Mouse (Mus musculus) embryonic fibroblast, embryonic 13.5 days (primary cell): Measurements from ENCODE around the gene Wdr92. TPM values are rescaled to one million over a fixed set of nuclear protein-coding genes. Genes with fewer than 3 reads are reported as not detected.

Experiments used
- H3K27ac ChIP-seq: 2 replicates; pipeline ENCODE4 v1.5.1; 2012; ENCODE audit warnings: low read length, control low read depth, inconsistent platforms; ENCODE audit not compliant: insufficient read depth
- H3K4me1 ChIP-seq: 2 replicates; pipeline ENCODE4 v1.6.1; 2011; ENCODE audit warnings: low read length; ENCODE audit not compliant: control insufficient read depth, insufficient read depth
- H3K4me3 ChIP-seq: 2 replicates; pipeline ENCODE4 v1.5.1; 2011; ENCODE audit warnings: mild to moderate bottlenecking, control low read depth, low read length; ENCODE audit not compliant: insufficient read depth
- CTCF ChIP-seq: IDR thresholded peaks from 2 replicates; pipeline ENCODE4 v1.5.1; 2011; ENCODE audit warnings: mild to moderate bottlenecking, control low read depth, low read length, moderate library complexity, borderline replicate concordance; ENCODE audit not compliant: insufficient read depth
- POLR2A ChIP-seq: IDR thresholded peaks from 2 replicates; pipeline ENCODE4 v1.6.1; 2011; ENCODE audit warnings: low read depth, mild to moderate bottlenecking, control low read depth, low read length, moderate library complexity
- polyA plus RNA-seq: library from polyadenylated mRNA; stranded (reverse); fragments of >200 nt; gene quantifications from 2 replicates; pipeline ENCODE4 v1.2.4, GENCODE M21; 2011; ENCODE audit warnings: low read depth; ENCODE audit not compliant: missing spikeins, insufficient read length

Gene Wdr92
- polyA plus RNA-seq, 1 experiment: 20.3 TPM

DNA sequence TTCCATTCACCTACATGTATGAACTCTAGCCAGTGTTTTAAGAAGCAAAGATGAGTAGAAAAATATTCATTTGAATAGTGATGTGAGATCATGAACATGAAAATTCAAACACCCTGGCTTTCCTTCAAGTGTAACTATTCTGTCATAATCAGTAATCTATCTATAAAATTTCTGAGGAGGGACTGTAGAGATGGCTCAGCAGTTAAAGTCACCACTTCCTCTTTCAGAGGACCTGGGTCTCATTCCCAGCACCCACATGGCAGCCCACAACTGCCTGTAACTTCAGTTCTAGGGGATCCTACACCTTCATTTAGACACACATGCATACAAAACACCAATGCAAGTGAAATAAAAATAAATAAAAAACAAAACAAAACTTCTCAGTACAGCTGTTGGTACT is 66.8 kb downstream of the Wdr92 start:
- TF ChIP-seq POLR2A: no peak
- no peak for TF ChIP-seq CTCF
- Histone ChIP-seq H3K4me3 (no peak overlapping the region), H3K4me1 (no peaks in the 10 kb centered on the region), H3K27ac (no peak overlapping the region)

DNA sequence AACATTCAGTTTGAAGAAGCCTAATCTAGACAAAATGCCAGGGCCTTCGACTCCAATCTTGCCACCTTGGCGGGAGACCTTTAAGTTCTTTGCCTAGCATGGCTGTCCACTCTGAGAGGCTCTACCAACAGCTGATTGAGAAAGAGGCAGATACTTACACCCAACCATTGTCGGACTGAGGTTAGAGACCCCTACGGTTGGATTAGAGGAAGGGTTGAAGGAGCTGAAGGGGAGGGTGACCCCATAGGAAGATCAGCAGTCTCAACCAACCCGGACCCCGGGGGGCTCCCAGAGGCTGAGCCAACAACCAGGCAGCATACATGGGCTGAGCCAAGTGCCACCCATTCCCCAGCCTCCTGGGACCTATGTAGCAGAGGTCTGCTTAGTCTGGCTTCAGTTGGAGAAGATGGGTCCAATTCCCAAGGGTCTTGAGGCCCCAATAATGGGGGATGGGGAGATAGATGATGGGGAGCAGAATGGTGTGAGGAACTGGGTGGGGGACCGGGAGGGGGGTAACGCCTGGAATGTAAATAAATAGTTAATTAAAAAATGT is 75.0 kb downstream of the Wdr92 start:
- no peaks in the 10 kb centered on the region for H3K4me1 ChIP-seq
- TF ChIP-seq CTCF (no peak), POLR2A (no peak)
- peak overlapping the region; percentile 89 for H3K4me3 ChIP-seq
- H3K27ac ChIP-seq: no peak overlapping the region

DNA sequence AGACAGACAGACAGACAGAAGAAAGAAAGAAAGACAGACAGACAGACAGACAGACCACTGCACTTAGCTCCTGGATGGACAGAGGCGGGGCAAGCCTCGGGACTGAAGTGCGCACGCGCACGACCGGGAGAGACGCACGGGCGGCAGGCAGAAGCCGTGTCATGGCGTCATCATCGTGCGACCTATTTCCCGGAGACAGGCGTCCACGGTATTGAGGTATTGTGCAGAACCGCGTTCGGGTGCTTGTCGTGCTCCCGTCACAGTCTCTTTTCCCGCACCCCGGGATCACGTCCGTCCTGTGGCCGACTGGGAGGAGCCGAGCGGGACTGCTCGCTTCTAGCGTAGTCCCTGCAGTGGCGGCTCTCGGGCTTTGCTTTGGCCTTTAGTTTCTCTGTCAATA is 75.5 kb downstream of the Wdr92 start, which contains the start of gene C1d:
TSS of gene C1d (plus strand) at position 137 of the 400 bp plus-strand sequence.
- peak within 1 kb of the TSS; percentile 49 for H3K27ac ChIP-seq
- H3K4me1 ChIP-seq: no peaks in the 10 kb centered on the region
- TF ChIP-seq CTCF: no peak
- peak; percentile 94 for TF ChIP-seq POLR2A
- H3K4me3 ChIP-seq: peak within 1 kb of the TSS; percentile 89

- peak overlapping the region; percentile 49 for H3K27ac ChIP-seq
- TF ChIP-seq POLR2A: no peak
- TF ChIP-seq CTCF: no peak
- no peaks in the 10 kb centered on the region for H3K4me1 ChIP-seq
Observed at GRCm38 (mm10) chr11:17257861-17258260, 76.0 kb downstream of the Wdr92 start.

DNA sequence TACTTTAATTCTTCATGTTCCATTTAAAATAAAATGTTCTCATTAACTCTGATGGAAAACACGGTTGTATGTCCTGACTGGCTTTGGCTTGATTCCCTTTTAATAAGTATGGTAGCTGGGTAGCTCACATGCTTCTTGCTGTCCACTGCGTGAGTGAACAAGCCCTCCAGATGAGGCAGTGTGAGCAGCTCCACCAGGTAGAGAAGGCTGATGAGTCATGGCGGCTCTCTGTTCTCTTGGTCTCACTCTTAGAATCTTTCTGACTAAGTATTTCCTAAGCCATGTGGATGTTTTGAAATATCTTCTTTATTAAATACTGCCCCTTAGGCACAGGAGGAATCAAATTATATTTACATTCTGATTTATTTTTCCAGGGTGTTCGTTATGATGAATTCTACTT is 85.3 kb downstream of the Wdr92 start:
- no peak overlapping the region for H3K4me3 ChIP-seq
- H3K4me1 ChIP-seq: no peaks in the 10 kb centered on the region
- no peak overlapping the region for H3K27ac ChIP-seq
- no peak for TF ChIP-seq CTCF
- no peak for TF ChIP-seq POLR2A

More at GRCm38 (mm10) chr11:17257861-17258260, 76.0 kb downstream of the Wdr92 start:
- peak overlapping the region; percentile 89 for H3K4me3 ChIP-seq

DNA sequence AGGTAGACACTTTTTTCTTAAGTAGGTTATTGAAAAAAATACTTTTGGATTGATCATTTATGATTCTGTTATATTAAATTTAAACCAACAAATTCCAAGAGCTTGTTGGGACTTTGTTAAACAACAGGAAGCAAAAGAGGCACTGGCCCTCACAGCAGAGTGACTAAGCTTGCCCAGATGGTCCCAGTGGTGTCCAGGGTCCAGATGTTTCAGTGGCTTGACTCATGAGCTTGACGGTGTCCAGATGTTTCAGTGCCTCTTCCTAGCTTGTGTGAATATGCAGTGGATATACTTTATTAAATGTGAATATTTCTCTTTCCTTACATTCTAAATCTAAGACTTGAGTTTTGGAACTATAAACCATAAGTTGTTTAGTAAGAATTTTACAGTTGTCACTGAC is 86.9 kb downstream of the Wdr92 start:
- no peak overlapping the region for H3K4me3 ChIP-seq
- TF ChIP-seq POLR2A: no peak
- TF ChIP-seq CTCF: no peak
- no peaks in the 10 kb centered on the region for H3K4me1 ChIP-seq
- H3K27ac ChIP-seq: no peak overlapping the region

DNA sequence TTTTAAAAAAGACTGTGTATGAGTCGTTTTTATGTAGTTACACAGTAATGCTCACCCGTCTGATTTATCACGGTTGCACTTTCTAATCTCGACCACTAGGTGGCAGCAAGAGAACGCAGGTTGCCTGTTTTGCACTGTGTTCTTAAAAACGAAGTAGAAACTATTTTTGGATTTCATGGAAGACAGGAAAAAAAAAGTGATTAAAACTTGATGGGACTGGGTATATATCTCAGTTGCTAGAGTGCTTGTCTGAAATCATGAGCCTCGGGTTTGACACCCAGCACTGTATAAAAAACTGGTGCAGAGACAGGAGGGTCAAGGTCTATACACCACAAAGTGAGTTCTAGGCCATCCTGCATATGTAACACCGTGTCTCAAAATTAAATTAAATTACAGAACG is 98.1 kb downstream of the Wdr92 start:
- H3K4me3 ChIP-seq: no peak overlapping the region
- H3K4me1 ChIP-seq: no peaks in the 10 kb centered on the region
- no peak overlapping the region for H3K27ac ChIP-seq
- TF ChIP-seq CTCF (peak; percentile 57; the same call in 1 of the 2 replicates), POLR2A (no peak)

Other genes starting within 250 kb of the Wdr92 start
- 3.4 and 5.4 TPM in 2 replicates for gene Fbxo48, start 230.7 kb upstream of the Wdr92 start, polyA plus RNA-seq
- gene Cnrip1, start 130.5 kb upstream of the Wdr92 start, polyA plus RNA-seq: 19.5 and 25.9 TPM in 2 replicates
- 1.2 and 3.2 TPM in 2 replicates for gene Plek, start 129.7 kb upstream of the Wdr92 start, polyA plus RNA-seq
- gene Ppp3r1, start 22.8 kb upstream of the Wdr92 start, polyA plus RNA-seq: 135 and 153 TPM in 2 replicates
- gene Pno1, start 29.5 kb downstream of the Wdr92 start, polyA plus RNA-seq: 60.2 and 67.2 TPM in 2 replicates
- 217 and 250 TPM in 2 replicates for gene C1d, start 75.5 kb downstream of the Wdr92 start, polyA plus RNA-seq